Mouse (Mus musculus) stomach, embryonic 14.5 days (tissue): ENCODE results near the gene Esrrg. TPM values are rescaled to one million over a fixed set of nuclear protein-coding genes. Genes with fewer than 3 reads are reported as not detected.

Experiments
- ATAC-seq: fragments of 200-750 bp; cut with Nextera tagmentation; 2 replicates; pipeline ENCODE4 v1.8.0; 2017; ENCODE audit warnings: low read depth, moderate TSS enrichment; ENCODE audit not compliant: insufficient number of reproducible peaks, insufficient read depth, low FRiP score
- H3K27ac ChIP-seq: fragments of 300-500 bp; sonication (generic); 2 replicates; pipeline ENCODE4 v1.5.1; 2014; ENCODE audit warnings: mild to moderate bottlenecking, low read length, moderate library complexity, mixed read lengths
- H3K27me3 ChIP-seq: fragments of 300-500 bp; sonication (generic); 2 replicates; pipeline ENCODE4 v1.6.1; 2014; ENCODE audit warnings: low read length, control low read depth, mixed read lengths; ENCODE audit not compliant: control insufficient read depth, insufficient read depth
- H3K36me3 ChIP-seq: fragments of 300-500 bp; sonication (generic); 2 replicates; pipeline ENCODE4 v1.6.1; 2014; ENCODE audit warnings: mild to moderate bottlenecking, control low read depth, low read length, moderate library complexity, mixed read lengths; ENCODE audit not compliant: control insufficient read depth, insufficient read depth
- H3K4me1 ChIP-seq: fragments of 300-500 bp; sonication (generic); 2 replicates; pipeline ENCODE4 v1.6.1; 2014; ENCODE audit warnings: low read length, control low read depth, mixed read lengths; ENCODE audit not compliant: control insufficient read depth, insufficient read depth
- H3K4me2 ChIP-seq: fragments of 300-500 bp; sonication (generic); replicated peaks from 2 replicates; pipeline ENCODE4 v1.6.1; 2014; ENCODE audit warnings: low read depth, low read length, control low read depth
- H3K4me3 ChIP-seq: fragments of 300-500 bp; sonication (generic); 2 replicates; pipeline ENCODE4 v1.5.1; 2014; ENCODE audit warnings: low read depth, low read length, control low read depth
- H3K9ac ChIP-seq: fragments of 300-500 bp; sonication (generic); replicated peaks from 2 replicates; pipeline ENCODE4 v1.6.1; 2014; ENCODE audit warnings: low read depth, mild to moderate bottlenecking, control low read depth, low read length, moderate library complexity, mixed read lengths
- H3K9me3 ChIP-seq: fragments of 300-500 bp; sonication (generic); 2 replicates; pipeline ENCODE4 v1.6.1; 2016; ENCODE audit warnings: low read depth, low read length, control low read depth; ENCODE audit not compliant: control insufficient read depth
- WGBS: fragments of 180-500 bp; shearing (Covaris S2); extraction: QIAGEN DNeasy Blood & Tissue Kit; methylation state at CpG from one replicate; pipeline ENCODE4 v1.1.7; 2014; 5-methylcytosine and 5-hydroxymethylcytosine counted together
- polyA plus RNA-seq: library from polyadenylated mRNA; unstranded; fragments of >200 nt; fragmentation: Nextera tagmentation; extraction: Ambion mirVana; gene quantifications from 2 replicates; pipeline ENCODE4 v1.2.1, GENCODE M21; 2014

The Esrrg gene
- polyA plus RNA-seq, 1 experiment from 2014 or later, result 12.5 TPM

GRCm38 (mm10) chr1:188125521-188126021 is 517.0 kb downstream of the Esrrg start:
- no peaks in the 10 kb centered on the region for H3K9me3 ChIP-seq
- H3K9ac ChIP-seq, result no peak overlapping the region
- no peaks in the 10 kb centered on the region for H3K27me3 ChIP-seq
- ATAC-seq, result no peak
- H3K4me2 ChIP-seq, result no peak overlapping the region
- H3K36me3 ChIP-seq, result no peaks in the 10 kb centered on the region
- no peak overlapping the region for H3K4me3 ChIP-seq
- 84% methylated on average over 6 of the region's 6 CpGs for WGBS
- no peak overlapping the region for H3K27ac ChIP-seq
- H3K4me1 ChIP-seq, result no peaks in the 10 kb centered on the region

DNA sequence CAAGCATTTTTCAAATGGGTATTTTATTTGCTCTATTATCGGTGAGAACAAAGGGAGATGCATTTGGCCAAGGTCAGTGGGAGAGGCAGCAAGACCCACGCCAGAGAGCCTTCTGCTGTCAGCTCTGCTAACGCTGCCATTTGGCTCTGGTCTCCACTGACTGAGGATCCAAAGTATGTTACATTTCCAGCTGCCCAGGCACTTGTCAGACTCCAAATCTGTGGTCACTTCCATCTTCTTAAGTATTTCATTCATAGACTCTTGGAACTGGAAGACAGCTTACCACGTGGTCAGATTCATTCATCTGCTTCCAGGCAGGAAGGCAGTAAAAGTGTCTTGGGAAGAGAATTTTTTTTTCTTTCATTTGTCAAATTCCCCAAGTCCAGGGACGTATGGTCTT is 527.5 kb downstream of the Esrrg start:
- H3K4me1 ChIP-seq, result no peaks in the 10 kb centered on the region
- no peak overlapping the region for H3K9ac ChIP-seq
- no peak overlapping the region for H3K27ac ChIP-seq
- WGBS, result 33% methylated on average over 5 of the region's 5 CpGs
- no peak for ATAC-seq
- H3K4me3 ChIP-seq, result no peak overlapping the region
- H3K4me2 ChIP-seq, result no peak overlapping the region
- no peaks in the 10 kb centered on the region for H3K36me3 ChIP-seq
- no peaks in the 10 kb centered on the region for H3K9me3 ChIP-seq
- no peaks in the 10 kb centered on the region for H3K27me3 ChIP-seq

GRCm38 (mm10) chr1:188139473-188139872 is 530.9 kb downstream of the Esrrg start:
- Histone ChIP-seq H3K9me3 (no peaks in the 10 kb centered on the region), H3K9ac (no peak overlapping the region), H3K36me3 (no peaks in the 10 kb centered on the region), H3K27me3 (no peaks in the 10 kb centered on the region), H3K4me1 (no peaks in the 10 kb centered on the region), H3K4me2 (no peak overlapping the region), H3K4me3 (no peak overlapping the region), H3K27ac (no peak overlapping the region)
- ATAC-seq, result no peak
- 44% methylated on average over 4 of the region's 4 CpGs for WGBS

DNA sequence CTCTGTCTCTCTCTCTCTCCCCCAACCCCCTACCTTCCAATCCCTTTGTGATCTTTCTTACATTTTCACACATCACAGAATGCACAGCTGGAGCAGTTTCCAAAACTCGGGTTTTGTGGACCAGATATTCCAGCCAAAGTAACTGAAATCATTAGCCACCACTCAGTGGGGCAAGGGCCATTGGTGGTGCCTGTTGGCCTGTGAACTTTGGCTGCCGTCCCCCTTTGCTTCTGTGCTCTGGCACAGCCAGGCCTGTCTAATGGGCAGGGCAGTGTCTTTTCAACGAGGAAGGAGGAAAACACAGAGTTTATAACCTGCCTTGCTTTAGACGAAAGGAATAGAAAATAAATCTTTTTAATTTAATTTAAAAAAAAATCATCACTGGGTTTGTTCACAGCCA is 531.6 kb downstream of the Esrrg start:
- no peak for ATAC-seq
- Histone ChIP-seq H3K4me2 (no peak overlapping the region), H3K9ac (no peak overlapping the region), H3K36me3 (no peaks in the 10 kb centered on the region), H3K27ac (no peak overlapping the region), H3K27me3 (no peaks in the 10 kb centered on the region), H3K4me1 (no peaks in the 10 kb centered on the region), H3K9me3 (no peaks in the 10 kb centered on the region), H3K4me3 (no peak overlapping the region)
- 65% methylated on average over 4 of the region's 4 CpGs for WGBS

DNA sequence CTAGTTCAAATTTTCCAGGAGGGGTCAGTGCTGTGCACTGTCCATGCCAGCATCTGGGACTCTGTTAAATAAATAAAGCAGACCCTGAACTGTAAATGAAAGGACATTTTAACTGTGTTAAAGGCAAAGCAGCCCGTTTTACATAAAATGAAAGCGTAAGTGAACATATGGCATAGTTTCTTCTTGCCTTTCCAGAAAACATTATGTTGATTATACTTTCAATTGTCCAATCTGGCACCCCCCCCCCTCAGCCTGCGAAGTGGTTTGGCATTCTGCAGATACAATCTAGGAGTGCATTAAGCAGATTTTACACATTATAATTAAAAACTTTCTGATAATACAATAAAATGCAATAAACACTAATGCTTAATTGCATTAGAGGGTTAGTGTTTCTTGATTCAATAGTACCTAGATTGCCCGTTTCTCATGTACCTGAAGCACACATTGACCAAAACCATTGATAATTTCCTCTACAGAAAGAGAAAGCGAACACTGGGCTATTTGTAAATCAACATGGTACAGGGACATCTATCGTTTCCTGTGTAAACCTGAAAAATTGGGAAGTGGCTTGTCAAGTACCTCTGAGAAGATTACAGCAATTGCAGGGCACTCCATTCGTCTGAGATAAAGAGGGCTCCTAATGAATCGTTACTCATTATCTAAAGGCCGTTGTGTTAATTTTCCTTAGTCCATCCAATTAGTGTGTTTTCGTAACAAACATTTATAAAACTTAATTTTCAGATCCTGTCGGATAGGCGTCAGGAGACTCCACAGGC is 539.0 kb downstream of the Esrrg start:
- Histone ChIP-seq H3K9ac (no peak overlapping the region), H3K4me1 (no peaks in the 10 kb centered on the region), H3K27me3 (no peaks in the 10 kb centered on the region), H3K4me2 (no peak overlapping the region), H3K9me3 (no peaks in the 10 kb centered on the region), H3K36me3 (no peaks in the 10 kb centered on the region), H3K27ac (no peak overlapping the region), H3K4me3 (no peak overlapping the region)
- no peak for ATAC-seq
- WGBS, result 78% methylated on average over 12 of the region's 12 CpGs

GRCm38 (mm10) chr1:188151066-188151465 is 542.5 kb downstream of the Esrrg start:
- Histone ChIP-seq H3K9ac (no peak overlapping the region), H3K4me3 (no peak overlapping the region), H3K36me3 (no peaks in the 10 kb centered on the region), H3K27me3 (no peaks in the 10 kb centered on the region), H3K27ac (no peak overlapping the region), H3K4me2 (no peak overlapping the region), H3K4me1 (no peaks in the 10 kb centered on the region), H3K9me3 (no peaks in the 10 kb centered on the region)
- no peak for ATAC-seq
- WGBS, result 91% methylated on average over 8 of the region's 8 CpGs

DNA sequence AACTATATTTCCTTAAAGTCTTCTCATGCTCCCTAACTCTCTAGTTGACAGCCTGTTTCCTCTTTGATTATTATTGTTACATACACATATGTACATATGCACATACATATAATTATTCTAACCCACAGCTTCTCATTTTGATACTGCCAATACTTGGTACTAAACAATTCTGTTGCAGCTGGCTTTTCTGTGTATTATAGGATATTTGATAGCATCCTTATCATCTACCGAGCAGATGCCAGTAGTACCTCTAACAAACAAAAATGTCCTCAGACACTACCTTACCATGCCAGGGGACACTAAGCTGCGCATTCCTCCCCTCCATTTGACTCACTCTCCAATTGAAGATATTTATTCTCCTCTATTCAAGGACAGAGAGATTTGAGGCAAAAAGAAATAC is 543.4 kb downstream of the Esrrg start:
- Histone ChIP-seq H3K36me3 (no peaks in the 10 kb centered on the region), H3K4me2 (no peak overlapping the region), H3K9me3 (no peaks in the 10 kb centered on the region), H3K27ac (no peak overlapping the region), H3K4me3 (no peak overlapping the region), H3K27me3 (no peaks in the 10 kb centered on the region), H3K9ac (no peak overlapping the region), H3K4me1 (no peaks in the 10 kb centered on the region)
- 94% methylated on average over 2 of the region's 2 CpGs for WGBS
- no peak for ATAC-seq

- Histone ChIP-seq H3K9ac (no peak overlapping the region), H3K36me3 (no peaks in the 10 kb centered on the region), H3K27me3 (no peaks in the 10 kb centered on the region), H3K4me3 (no peak overlapping the region), H3K4me2 (no peak overlapping the region), H3K4me1 (no peaks in the 10 kb centered on the region), H3K9me3 (no peaks in the 10 kb centered on the region), H3K27ac (no peak overlapping the region)
- ATAC-seq, result no peak
- 79% methylated on average over 2 of the region's 2 CpGs for WGBS
These were observed 545.1 kb downstream of the Esrrg start for GRCm38 (mm10) chr1:188153665-188154064.
